Mouse (Mus musculus) cerebellum, adult 2 months (tissue): ENCODE measurements at regions not wholly inside any gene's neighbourhood (a gene's known extent, or its start where the extent isn't known, plus 50 kb on each side); places are given as distances from the start of the nearest gene placed in this dataset.

Experiments used
- CTCF ChIP-seq: fragments of 200-500 bp; IDR thresholded peaks from 2 replicates; pipeline ENCODE4 v1.5.1; 2011; ENCODE audit warnings: low read depth, mild to moderate bottlenecking, control low read depth, low read length, moderate library complexity, borderline replicate concordance; ENCODE audit not compliant: insufficient read depth
- POLR2A ChIP-seq: fragments of 200-500 bp; IDR thresholded peaks from 2 replicates; pipeline ENCODE4 v1.6.1; 2011; ENCODE audit warnings: low read length, control low read depth, borderline replicate concordance; ENCODE audit not compliant: insufficient read depth

DNA sequence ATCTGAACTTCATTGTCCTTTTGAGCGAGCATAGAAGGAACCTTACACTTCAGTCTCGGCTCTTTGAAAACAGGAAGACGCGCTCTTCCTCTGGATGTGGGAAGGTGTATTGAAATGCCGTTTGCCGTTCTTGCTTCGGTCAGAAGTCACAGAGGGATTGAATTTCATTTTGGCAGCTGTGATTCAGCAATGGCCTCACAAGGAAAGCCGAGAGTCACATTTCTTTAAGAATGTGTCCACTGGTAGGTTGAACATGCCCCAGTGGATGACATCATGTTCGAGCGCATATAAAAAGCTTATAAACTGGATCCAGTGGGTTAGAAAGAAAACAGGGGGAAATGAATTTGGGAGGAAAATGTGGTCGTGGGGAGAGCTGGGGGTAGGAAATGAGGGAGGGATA, 1579.6 kb upstream of the Gulo start:
- TF ChIP-seq CTCF (no peak), POLR2A (no peak)
